Mouse (Mus musculus) cerebellum, adult 2 months (tissue): ENCODE data around the gene Gm10190. TPM values are rescaled to one million over a fixed set of nuclear protein-coding genes. Genes with fewer than 3 reads are reported as not detected.

Experiments
- DNase-seq, 2 experiments: peaks; one replicate each; pipeline ENCODE4 v3.0.0; 2021
- H3K27ac ChIP-seq: fragments of 200-500 bp; 2 replicates; pipeline ENCODE4 v1.5.1; 2012; ENCODE audit warnings: low read length, control low read depth, inconsistent platforms; ENCODE audit not compliant: insufficient read depth
- H3K27me3 ChIP-seq: fragments of 200-500 bp; 2 replicates; pipeline ENCODE4 v1.6.1; 2012; ENCODE audit warnings: inconsistent platforms, mild to moderate bottlenecking, low read length, moderate library complexity; ENCODE audit not compliant: control insufficient read depth, insufficient read depth
- H3K4me1 ChIP-seq: fragments of 200-500 bp; 2 replicates; pipeline ENCODE4 v1.6.1; 2011; ENCODE audit warnings: low read length; ENCODE audit not compliant: control insufficient read depth, insufficient read depth
- H3K4me3 ChIP-seq: fragments of 200-500 bp; replicated peaks from 2 replicates; pipeline ENCODE3; 2011; ENCODE audit warnings: mild to moderate bottlenecking, low read depth, low read length, control low read depth; ENCODE audit not compliant: insufficient read depth
- CTCF ChIP-seq: fragments of 200-500 bp; IDR thresholded peaks from 2 replicates; pipeline ENCODE4 v1.5.1; 2011; ENCODE audit warnings: low read depth, mild to moderate bottlenecking, control low read depth, low read length, moderate library complexity, borderline replicate concordance; ENCODE audit not compliant: insufficient read depth
- POLR2A ChIP-seq: fragments of 200-500 bp; IDR thresholded peaks from 2 replicates; pipeline ENCODE4 v1.6.1; 2011; ENCODE audit warnings: low read length, control low read depth, borderline replicate concordance; ENCODE audit not compliant: insufficient read depth
- WGBS: fragments of 180-500 bp; shearing (Covaris S2); methylation state at CpG from one replicate; pipeline ENCODE4 v1.1.7; 2018; 5-methylcytosine and 5-hydroxymethylcytosine counted together
- polyA plus RNA-seq: library from polyadenylated mRNA; depleted of rRNA; stranded (reverse); fragments of >200 nt; gene quantifications from 2 replicates; pipeline ENCODE4 v1.2.3, GENCODE M21; 2012; rRNA removed

The Gm10190 gene
- polyA plus RNA-seq, 1 experiment: not detected

DNA sequence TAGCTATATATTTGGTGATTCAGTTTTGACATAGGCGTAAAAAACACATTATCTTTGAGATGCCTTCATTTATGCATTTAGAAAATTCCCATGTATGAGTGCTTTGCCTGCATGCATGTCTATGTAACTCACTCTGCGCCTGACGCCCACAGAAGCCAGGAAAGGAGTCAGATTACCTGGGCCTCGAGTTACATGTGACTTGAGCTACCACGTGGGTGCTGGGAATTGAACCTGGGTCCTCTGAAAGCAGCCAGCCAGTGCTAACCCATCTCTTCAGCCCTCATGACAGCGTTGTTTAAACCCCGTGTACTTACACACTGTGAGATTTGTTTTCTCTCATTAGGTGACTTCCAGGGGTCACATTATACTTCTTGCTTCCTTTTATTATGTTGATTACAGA, 48.8 kb downstream of the Gm10190 start:
- 80% methylated on average over 7 of the region's 7 CpGs for WGBS
- Histone ChIP-seq H3K4me3 (no peak overlapping the region), H3K27me3 (no peaks in the 10 kb centered on the region), H3K4me1 (no peaks in the 10 kb centered on the region), H3K27ac (no peak overlapping the region)
- no peak for TF ChIP-seq POLR2A
- TF ChIP-seq CTCF: no peak
- no peak for DNase-seq

DNA sequence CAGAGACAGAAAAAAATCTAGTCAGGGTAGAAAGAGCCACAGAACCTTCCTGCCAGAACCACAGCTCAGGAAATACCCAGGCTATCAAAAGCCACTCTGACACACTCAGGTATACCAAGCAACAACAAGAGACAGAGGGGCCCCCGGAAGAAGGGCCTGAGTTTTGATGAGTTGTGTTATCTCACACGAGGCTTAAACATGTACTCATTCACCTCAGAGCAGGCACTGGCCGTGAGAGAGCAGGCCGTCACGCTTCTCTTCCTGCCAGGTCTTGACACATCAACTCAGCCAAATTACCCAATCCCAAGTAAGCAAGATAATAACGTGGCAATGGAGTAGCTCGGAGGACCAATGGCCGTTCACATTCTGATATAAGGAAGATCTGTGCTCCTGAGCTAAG, 49.7 kb downstream of the Gm10190 start:
- H3K4me3 ChIP-seq: no peak overlapping the region
- H3K4me1 ChIP-seq: no peaks in the 10 kb centered on the region
- no peak for DNase-seq
- no peak overlapping the region for H3K27ac ChIP-seq
- TF ChIP-seq POLR2A (no peak), CTCF (no peak)
- WGBS: 69% methylated on average over 8 of the region's 8 CpGs
- H3K27me3 ChIP-seq: no peaks in the 10 kb centered on the region

Other genes with a start within 250 kb of the Gm10190 start
- gene Galm, start 246.1 kb downstream of the Gm10190 start, polyA plus RNA-seq: 3.4 and 4.3 TPM in 2 replicates
- gene Srsf7, start 166.2 kb downstream of the Gm10190 start, polyA plus RNA-seq: 124 and 136 TPM in 2 replicates
- gene Ttc39d, start 166.1 kb downstream of the Gm10190 start, polyA plus RNA-seq: 0.05 and 0.13 TPM in 2 replicates
- 6.0 and 6.1 TPM in 2 replicates for gene Gemin6, start 149.1 kb downstream of the Gm10190 start, polyA plus RNA-seq
- 30.1 and 34.1 TPM in 2 replicates for gene Morn2, start 83.3 kb downstream of the Gm10190 start, polyA plus RNA-seq
- gene Dhx57, start 83.1 kb downstream of the Gm10190 start, polyA plus RNA-seq: 24.4 and 26.0 TPM in 2 replicates
- gene Arhgef33, start 66.1 kb downstream of the Gm10190 start, polyA plus RNA-seq: 173 and 194 TPM in 2 replicates
- 18.8 and 19.3 TPM in 2 replicates for gene Sos1, start 106.9 kb upstream of the Gm10190 start, polyA plus RNA-seq
- 1.3 and 1.5 TPM in 2 replicates for gene Cdkl4, start 204.3 kb upstream of the Gm10190 start, polyA plus RNA-seq